Mouse (Mus musculus): ENCODE results near the gene Hoxc13.

Gene Hoxc13

DNA sequence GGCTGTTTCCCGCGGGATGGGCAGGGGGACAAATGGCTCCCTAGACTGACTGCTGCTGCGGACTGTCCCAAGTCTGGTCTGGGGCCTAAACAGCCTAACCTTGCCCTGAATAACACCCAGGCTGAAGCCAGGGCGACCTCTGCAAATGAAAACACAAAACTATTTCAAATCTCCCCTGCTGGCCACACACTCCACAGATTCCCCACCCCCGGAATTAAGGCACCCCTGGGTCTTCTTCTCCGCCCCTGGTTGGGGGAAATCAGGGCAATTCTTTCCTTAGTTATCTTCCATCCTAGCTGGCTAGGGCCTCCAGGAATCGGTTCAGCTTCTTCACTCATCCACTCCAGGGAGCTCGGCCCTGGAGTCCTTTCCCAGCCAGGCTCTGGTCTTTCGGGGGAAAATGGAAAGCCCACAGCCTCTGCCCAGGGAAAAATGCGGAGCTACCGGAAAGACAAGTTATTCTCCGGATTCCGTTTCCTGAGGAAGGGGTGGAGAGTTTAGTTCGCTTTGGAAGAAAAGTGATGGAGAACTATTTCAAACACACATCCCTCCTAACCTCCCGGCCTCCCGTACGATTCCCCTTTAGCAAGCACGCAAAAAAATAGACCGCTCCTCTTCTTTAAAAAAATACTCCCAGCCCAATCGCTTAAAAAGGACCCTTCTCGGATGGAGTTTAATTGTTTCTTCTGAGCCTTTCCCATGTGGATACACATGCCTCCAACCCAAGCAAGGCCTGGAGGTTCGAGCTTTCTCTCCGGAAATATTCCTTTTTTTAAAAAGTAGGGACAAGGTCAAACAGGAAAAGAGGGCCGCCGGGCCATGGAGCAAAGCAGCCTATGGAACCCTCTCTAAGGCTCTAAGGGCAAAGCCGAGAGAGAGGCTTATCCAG, 44.3 kb downstream of the Hoxc13 start:
- no peak for DNase-seq

DNA sequence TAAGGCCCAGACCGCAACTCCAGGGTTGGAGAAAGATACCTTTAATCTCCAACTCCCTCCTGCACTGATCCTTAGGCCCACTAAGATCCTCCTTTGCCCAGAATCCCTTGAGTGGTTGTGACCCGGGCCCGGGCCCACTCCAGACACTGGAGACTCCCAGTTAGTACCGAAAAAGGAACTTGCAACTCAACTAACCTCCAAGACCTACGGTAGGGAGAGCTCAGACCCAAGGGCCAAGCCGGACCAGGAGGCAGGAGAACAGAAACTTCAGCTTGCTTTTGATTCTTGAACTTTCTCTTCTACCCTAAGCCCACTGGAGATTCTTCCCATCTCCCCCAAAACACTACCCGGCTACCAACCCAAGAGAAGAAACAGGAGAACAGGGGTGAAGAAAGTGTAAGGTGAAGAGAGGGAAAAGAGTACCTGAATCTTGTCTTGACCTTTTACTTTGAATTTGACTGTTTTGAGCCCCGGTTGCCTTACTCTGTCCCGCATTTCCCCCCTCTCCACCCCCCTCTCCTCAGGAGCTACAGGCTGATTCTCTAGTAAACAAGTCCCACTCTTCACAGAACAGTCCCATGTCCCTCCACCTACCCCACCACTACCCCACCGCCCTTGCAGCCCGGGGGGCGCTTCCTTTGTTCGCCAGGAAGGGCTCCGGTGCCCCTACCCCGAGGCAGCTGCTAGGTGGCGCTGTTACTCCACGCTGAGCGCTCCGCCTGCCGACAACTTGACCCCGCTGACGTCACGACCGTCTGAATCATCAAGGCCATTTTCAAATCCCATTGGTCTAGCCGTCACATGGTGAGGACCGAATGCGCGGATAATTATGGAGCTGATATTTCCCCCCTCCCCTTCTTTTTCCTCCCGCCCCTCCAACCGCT, 45.2 kb downstream of the Hoxc13 start:
- DNase-seq: peak; percentile 97

DNA sequence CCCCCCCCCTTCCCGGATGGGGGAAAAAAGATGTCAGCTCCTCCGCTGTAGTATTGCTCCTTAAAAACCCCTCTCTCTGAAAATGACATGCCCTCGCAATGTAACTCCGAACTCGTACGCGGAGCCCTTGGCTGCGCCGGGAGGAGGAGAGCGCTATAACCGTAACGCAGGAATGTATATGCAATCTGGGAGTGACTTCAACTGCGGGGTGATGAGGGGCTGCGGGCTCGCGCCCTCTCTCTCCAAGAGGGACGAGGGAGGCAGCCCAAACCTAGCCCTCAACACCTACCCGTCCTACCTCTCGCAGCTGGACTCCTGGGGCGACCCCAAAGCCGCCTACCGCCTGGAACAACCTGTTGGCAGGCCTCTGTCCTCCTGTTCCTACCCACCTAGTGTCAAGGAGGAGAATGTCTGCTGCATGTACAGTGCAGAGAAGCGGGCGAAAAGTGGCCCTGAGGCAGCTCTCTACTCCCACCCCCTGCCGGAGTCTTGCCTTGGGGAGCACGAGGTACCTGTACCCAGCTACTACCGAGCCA, 45.9 kb downstream of the Hoxc13 start, which contains the start of gene Hoxc10:
Gene Hoxc10 (plus strand): TSS at position 21 of the 536 bp plus-strand sequence.
- DNase-seq: peak in 1 of 2 experiments; percentile 53

DNA sequence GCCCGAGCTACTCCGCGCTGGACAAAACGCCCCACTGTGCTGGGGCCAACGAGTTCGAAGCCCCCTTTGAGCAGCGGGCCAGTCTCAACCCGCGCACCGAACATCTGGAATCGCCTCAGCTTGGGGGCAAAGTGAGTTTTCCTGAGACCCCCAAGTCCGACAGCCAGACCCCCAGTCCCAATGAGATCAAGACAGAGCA, 46.3 kb downstream of the Hoxc13 start, which contains the start of gene Hoxc5:
Gene Hoxc5 (plus strand): TSS at position 132 of the 199 bp plus-strand sequence.
- DNase-seq: no peak

DNA sequence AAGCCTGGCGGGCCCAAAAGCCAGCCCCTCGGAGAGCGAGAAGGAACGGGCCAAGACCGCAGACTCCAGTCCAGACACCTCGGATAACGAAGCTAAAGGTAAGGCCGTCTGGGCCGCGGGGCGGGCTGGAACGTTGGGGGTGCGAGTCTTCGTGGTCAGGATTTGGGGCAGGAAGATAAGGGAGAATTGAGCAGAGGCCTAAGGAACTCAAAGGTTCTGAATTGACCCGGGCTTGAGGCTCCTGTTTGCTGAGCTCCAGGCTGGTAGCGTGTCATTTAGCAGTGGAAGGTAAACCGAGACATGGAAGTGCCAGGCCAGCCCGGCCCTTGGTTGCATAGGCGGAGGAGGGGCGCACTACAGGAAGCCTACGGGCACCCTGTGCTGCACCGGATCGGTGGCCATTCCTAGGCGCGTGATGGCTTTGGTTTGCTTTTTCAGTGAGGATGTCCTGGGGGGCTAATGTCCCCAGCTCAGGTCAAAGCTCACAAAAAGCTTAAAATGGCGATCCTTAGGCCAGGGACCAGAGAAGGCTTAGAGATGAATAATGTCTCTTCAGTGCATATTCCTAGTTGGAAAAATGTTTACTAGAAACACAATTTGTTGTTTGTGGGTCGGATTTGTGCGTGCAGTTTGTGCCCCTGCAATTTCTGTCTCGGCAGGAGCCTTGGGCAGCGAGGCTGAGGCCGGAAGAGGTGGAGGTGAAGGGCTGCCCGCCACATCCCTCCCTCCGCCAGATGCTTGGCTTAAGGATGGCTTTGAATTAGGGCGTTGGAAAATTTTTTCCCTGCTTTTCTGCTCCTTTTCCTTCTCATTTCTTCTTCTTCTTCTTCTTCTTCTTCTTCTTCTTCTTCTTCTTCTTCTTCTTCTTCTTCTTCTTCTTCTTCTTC, 46.9 kb downstream of the Hoxc13 start:
- peak in 1 of 2 experiments; percentile 57 for DNase-seq

DNA sequence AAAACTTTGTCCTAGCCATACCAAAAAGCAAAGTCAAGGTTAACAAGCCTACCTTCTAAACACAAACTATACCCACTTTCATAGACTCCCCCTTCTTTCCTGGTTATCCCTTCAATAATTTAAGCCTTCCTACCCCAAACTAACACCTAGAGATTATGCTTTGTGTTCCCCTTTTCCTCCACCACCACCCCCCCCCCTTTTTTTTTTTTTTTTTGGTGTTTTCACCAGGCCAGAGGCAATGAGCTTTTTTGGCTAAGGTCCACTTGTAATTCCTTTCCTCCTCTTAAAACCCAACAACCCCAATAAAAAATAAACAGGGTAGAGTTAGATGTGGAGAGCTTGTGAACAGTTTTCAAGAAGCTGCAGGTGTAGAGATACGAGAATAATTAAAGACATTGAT, 48.4 kb downstream of the Hoxc13 start:
- DNase-seq: no peak

DNA sequence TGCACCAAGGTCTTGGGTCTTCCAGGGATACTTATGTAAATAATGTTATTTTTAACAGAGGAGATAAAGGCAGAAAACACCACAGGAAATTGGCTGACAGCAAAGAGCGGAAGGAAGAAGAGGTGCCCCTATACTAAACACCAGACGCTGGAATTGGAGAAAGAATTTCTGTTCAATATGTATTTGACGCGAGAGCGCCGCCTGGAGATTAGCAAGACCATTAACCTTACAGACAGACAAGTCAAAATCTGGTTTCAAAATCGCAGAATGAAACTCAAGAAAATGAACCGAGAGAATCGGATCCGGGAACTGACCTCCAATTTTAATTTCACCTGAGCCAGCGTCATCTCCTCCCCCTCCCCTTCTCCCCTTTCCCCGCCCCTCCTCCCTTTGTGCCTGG, 49.8 kb downstream of the Hoxc13 start:
- DNase-seq: peak in 1 of 2 experiments; percentile 74

DNA sequence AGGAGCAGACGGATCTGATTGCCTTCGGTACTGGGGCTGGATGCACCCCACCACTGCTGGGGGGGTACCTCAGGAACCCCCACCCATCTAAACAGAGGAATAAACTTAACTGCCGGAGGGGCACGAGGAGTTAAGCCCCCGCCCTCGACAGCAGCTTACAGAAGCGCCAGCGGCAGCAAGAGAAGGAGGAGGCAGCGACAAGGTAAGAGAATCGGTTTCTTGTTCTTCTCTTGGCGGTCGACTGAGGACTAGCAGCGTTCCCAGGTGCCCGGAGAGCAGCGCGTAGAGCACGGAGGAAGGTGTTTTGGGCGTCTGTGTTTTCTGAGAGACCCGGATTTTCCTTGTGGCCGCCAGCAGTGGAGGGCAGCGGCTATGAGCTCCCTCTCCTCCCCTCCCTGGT, 51.4 kb downstream of the Hoxc13 start:
- no peak for DNase-seq

DNA sequence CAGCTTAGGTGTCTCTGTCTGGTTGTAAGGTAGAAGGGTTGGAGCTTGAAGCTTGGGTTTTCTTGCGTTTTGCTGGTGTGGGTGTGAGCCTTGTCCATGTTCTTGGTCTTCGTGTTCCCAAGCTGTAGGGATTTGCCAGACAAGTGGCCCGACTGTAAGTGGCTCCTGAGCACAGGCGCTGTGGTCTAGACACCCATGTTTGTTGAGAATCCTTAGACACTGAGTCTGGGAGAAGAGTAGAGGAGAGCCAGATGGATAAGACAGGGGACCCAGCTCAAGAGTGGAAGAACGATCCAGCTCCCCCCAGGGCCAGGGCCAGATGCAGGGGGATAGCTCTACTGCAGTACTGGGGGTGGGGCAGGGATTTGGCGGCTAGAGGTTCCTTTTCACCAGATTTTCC, 51.9 kb downstream of the Hoxc13 start:
- no peak for DNase-seq

DNA sequence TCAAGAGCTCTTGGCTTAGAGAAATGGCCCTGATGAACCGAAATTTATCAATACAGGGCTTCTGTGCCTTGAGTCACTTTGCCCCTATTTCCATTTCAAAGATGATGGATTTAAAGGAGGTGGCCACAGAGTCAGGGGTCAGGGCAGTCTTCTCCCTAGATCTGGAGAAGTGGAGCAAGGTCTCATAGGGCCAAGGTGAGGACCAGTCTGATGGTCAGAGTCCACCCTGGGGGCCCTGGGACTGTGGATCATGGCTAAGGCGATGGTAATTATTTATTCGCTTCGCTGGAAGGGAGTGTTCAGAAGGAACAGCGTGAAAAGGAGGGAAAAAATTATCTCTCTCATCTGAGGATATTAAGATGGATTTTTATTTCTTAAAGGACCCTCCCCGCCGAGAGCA, 54.1 kb downstream of the Hoxc13 start:
- peak in 1 of 2 experiments; percentile 53 for DNase-seq

DNA sequence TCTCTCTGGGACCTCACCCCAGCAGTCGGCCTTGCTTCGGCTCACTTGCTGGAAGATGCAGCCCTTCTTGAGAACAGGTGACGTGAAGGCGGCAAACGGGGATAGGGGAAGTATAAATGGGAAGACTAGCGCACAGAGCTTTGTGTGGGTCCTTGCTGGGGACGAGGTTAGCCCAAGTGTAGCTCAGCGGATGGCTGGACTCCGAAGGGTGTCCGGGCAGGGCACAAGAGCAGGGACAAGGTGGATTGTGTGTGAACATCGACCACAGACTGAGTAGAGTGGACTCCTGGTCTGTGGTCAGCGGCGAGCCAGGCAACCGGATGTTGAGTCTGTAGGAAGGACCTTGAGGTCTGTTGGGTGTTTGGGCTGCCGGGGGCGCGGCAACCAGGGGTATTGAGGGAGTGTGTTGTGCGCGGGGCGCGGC, 54.8 kb downstream of the Hoxc13 start:
- DNase-seq: peak in 1 of 2 experiments; percentile 68

DNA sequence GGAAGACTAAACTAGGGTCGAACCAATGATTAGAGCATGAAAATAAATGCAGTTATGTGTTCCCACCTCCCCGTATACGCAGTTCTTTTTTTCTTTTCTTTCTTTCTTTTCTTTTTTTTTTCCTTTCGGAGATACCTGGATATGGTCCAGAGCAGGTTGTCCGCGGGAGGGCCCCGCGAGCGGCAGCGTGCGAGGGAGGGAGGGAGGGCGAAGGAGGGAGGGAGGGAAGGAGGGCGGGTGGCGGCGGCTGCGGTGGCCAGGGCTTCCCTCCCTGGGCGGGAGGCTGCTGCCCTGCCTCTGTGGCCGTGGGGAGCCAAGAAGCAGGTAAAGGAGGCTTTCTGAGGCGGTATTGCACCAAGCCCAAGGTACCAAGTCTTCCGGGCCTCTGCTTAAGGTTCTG, 55.3 kb downstream of the Hoxc13 start, which contains the start of gene Hoxc9:
Gene Hoxc9 (plus strand): TSS at position 269 of the 400 bp plus-strand sequence.
- DNase-seq: peak in 1 of 2 experiments; percentile 56

DNA sequence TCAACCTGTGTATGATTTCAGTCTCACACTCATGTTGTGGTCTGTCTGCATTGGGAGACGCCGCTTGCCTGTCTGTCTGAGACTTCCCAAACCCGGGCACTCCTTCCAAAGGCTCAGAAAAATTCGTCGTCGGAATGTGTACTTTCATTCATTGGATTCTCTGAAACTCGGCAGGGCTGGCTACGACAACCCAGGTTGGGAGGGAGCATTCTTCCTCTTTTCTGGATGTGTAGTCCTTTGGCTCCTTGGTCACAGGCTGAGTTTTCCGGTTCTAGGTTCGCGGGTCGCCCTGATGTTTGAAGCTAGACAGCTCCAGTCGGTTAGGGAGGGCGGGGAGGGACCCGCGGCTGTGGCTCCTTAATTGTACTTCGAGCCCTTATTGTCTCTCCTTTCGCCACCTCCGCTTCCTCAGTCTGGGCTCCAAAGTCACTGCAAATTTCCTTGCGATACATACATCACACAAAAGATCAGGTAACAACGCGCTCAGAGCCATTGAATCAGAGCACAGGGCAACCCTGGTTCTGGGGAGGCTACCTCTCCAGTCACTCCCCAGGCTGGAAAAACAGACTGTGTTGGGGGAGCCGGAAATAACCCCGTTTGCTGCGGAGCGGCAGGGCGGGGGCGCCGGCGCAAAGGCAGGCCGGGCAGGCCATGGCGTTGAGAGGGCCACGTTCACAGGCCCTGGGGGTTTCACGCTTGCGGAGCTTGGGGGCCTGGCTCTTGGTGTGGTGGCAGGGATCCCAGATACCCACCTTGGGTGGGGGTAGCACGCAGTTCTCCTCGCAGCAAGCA, 55.9 kb downstream of the Hoxc13 start:
- DNase-seq: peak in 1 of 2 experiments; percentile 64

DNA sequence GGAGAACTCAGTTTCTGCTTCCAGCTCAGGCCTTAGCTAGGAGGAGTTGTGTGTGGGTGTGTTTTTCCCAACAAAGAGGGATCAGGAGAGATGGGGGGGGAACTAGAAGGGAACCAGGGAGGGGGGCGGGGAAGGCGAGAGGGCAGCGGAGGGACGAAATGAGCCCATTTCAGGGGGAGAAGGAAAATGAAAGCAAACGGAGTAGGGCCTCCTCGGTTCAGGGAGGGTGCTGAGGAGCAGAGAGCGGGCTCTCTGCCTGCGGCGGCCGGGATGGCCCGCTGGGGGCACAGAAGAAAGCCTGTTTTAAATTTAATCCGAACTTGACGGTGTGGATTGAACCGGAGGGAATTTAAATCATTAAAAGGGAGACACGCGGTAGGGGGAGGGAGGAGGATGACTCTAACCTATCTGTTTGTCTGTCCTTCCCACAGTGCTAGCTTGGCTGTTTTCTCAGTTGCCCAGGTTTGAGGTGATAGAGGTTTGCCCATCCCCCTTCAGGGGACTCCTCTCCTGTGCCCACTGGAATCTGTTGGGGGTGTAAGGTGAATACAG, 56.6 kb downstream of the Hoxc13 start:
- peak in 1 of 2 experiments; percentile 45 for DNase-seq
